Mouse (Mus musculus) limb, embryonic 15.5 days (tissue): ENCODE data around the gene Cstf2t. TPM values are rescaled to one million over a fixed set of nuclear protein-coding genes. Genes with fewer than 3 reads are reported as not detected.

Experiments
- ATAC-seq: fragments of 200-750 bp; cut with Nextera tagmentation; 2 replicates; pipeline ENCODE4 v1.8.0; 2017; ENCODE audit warnings: low read depth, moderate TSS enrichment; ENCODE audit not compliant: insufficient number of reproducible peaks, low FRiP score, low TSS enrichment
- H3K27ac ChIP-seq: fragments of 300-500 bp; sonication (generic); 2 replicates; pipeline ENCODE4 v1.5.1; 2015; ENCODE audit warnings: moderate library complexity, mild to moderate bottlenecking, inconsistent platforms
- H3K27me3 ChIP-seq: fragments of 300-500 bp; sonication (generic); 2 replicates; pipeline ENCODE4 v1.6.1; 2015; ENCODE audit warnings: inconsistent platforms
- H3K36me3 ChIP-seq: fragments of 300-500 bp; sonication (generic); 2 replicates; pipeline ENCODE4 v1.6.1; 2015; ENCODE audit warnings: inconsistent platforms
- H3K4me1 ChIP-seq: fragments of 300-500 bp; sonication (generic); 2 replicates; pipeline ENCODE4 v1.6.1; 2015; ENCODE audit warnings: inconsistent platforms
- H3K4me2 ChIP-seq: fragments of 300-500 bp; sonication (generic); 2 replicates; pipeline ENCODE4 v1.6.1; 2015; ENCODE audit warnings: mild to moderate bottlenecking, inconsistent platforms
- H3K4me3 ChIP-seq: fragments of 300-500 bp; sonication (generic); 2 replicates; pipeline ENCODE4 v1.5.1; 2015; ENCODE audit warnings: mild to moderate bottlenecking, inconsistent platforms
- H3K9ac ChIP-seq: fragments of 300-500 bp; sonication (generic); 2 replicates; pipeline ENCODE4 v1.6.1; 2015; ENCODE audit warnings: inconsistent platforms
- H3K9me3 ChIP-seq: fragments of 300-500 bp; sonication (generic); 2 replicates; pipeline ENCODE4 v1.6.1; 2016; ENCODE audit warnings: inconsistent platforms
- WGBS: fragments of 180-500 bp; shearing (Covaris S2); methylation state at CpG from one replicate; pipeline ENCODE4 v1.1.7; 2015; 5-methylcytosine and 5-hydroxymethylcytosine counted together
- polyA plus RNA-seq: library from polyadenylated mRNA; unstranded; fragments of >200 nt; fragmentation: Nextera tagmentation; extraction: Ambion mirVana; gene quantifications from 2 replicates; pipeline ENCODE4 v1.2.1, GENCODE M21; 2015

Gene Cstf2t
- 42.3 and 46.3 TPM in 2 replicates for polyA plus RNA-seq

DNA sequence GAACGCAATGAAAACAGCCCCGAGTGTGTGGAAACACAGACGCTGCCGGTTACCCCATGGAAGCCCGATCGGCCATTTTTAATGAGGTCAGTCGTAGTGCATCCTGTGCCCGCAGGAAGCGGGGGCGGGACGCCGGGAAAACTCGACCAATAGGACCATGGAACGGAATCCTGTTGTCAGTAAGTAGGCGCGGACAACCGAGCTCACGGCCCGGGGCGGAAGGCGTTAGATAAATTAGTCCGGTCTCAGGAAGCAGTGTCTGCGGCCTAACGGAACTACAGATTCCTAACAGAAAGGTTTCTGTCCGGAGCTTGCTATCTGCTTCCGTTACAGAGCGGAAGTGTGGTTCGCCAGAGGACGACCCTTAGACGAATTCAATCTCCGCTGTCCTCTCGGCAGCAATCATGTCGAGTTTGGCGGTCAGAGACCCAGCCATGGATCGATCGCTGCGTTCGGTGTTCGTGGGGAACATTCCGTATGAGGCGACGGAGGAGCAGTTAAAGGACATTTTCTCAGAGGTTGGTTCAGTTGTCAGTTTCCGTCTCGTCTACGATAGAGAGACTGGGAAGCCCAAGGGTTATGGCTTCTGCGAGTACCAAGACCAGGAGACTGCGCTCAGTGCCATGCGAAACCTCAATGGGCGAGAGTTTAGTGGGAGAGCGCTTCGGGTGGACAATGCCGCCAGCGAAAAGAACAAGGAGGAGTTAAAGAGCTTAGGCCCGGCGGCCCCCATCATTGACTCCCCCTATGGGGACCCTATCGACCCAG is at the start of gene Cstf2t:
Cstf2t (plus strand) TSS at position 176 of the 768 bp plus-strand sequence.
- Histone ChIP-seq H3K9ac (peak within 1 kb of the TSS; percentile 62), H3K4me3 (peak within 1 kb of the TSS; percentile 61), H3K27ac (peak within 1 kb of the TSS; percentile 80), H3K36me3 (peaks cover 24% of the 10 kb centered on the region), H3K4me2 (peak within 1 kb of the TSS; percentile 67), H3K27me3 (no peaks in the 10 kb centered on the region), H3K9me3 (no peaks in the 10 kb centered on the region), H3K4me1 (peaks cover 12% of the 10 kb centered on the region)
- peak; percentile 99 for ATAC-seq
- 4% methylated on average over 56 of the region's 56 CpGs for WGBS

DNA sequence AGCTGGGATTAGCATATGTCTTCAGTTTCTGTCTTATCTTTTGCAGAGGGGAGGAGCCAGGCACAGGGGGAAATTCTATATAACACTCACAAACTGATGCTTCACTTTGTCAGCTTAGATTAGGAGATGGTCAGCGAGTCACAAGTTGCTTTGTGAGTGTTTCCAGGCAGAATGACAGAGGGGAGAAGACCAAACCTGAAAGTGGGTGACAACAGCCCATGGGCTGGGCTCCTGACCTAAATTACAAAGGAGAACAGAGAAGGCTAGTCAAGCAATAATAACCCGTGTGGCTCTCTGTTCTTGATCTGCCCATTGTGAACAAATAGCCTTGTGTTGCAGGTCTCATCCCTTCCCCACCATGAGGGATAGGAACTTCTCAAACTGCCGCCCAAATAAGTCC is 43.7 kb upstream of the Cstf2t start:
- Histone ChIP-seq H3K9ac (no peak overlapping the region), H3K9me3 (no peaks in the 10 kb centered on the region), H3K27me3 (no peaks in the 10 kb centered on the region), H3K4me1 (no peaks in the 10 kb centered on the region; the same call in 1 of the 2 replicates), H3K4me2 (no peak overlapping the region), H3K4me3 (no peak overlapping the region), H3K27ac (no peak overlapping the region), H3K36me3 (no peaks in the 10 kb centered on the region)
- no peak for ATAC-seq
- WGBS, result 73% methylated on average over 3 of the region's 3 CpGs

DNA sequence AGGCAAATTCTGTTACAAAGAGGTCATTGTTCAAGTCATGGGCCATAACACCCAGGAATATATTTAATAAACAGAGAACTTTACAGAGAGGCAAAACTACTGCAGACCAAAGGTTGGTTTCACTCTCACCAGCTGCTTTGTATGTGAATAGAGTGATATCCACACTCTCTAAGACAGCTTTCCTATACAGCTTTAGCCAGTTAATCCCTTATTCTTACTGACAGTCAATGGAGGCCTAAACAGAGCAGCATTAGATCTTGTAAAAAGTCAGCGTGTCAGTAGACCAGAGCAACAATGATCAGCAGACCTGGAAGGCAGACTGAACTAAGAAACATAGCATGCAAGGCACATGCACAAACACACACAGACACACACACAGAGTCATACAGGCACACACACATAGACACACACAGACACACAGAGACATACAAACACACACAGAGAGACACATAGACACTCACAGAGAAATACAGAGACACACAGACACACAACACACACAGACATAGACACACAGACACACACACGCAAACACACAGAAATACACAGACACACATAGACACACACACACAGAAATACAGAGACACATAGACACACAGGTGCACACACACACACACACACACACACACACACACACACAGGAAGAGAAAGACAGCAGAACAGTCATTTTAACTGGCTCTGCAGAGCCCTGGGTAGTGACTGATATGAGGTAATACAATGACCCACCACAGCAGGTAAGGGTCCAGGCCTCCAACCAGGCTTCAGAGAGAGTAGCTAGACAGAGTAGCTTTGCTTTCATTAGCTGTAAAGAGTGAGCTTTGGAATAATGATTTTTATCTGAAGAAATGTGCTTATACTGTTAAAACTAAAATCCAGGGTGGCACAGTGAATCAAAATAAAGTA is 41.4 kb upstream of the Cstf2t start:
- H3K4me2 ChIP-seq, result no peak overlapping the region
- H3K4me3 ChIP-seq, result no peak overlapping the region
- no peaks in the 10 kb centered on the region for H3K27me3 ChIP-seq
- H3K36me3 ChIP-seq, result no peaks in the 10 kb centered on the region
- H3K4me1 ChIP-seq, result no peaks in the 10 kb centered on the region; the same call in 1 of the 2 replicates
- H3K27ac ChIP-seq, result no peak overlapping the region
- H3K9ac ChIP-seq, result no peak overlapping the region
- ATAC-seq, result no peak
- no peaks in the 10 kb centered on the region for H3K9me3 ChIP-seq
- WGBS, result 82% methylated on average over 2 of the region's 2 CpGs

DNA sequence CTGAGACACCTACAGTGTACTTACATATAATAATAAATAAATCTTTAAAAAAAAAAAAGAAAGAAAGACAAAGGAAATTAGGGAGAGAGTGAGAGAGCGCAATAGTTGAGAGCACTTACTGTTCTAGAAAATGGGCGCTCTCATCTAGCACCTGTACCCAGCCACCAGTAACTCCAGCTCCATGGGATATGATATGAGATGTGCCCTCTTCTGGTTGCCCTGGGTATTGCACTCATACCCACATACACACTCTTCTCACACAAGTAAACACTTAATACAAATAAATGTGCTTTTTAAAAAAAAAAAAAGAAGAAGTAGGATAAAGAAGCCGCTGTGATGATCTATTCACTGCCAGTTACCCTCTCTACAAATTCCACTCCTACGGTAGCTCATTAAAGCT is 36.0 kb upstream of the Cstf2t start:
- Histone ChIP-seq H3K27ac (no peak overlapping the region), H3K9me3 (no peaks in the 10 kb centered on the region), H3K36me3 (no peaks in the 10 kb centered on the region), H3K9ac (no peak overlapping the region), H3K4me3 (no peak overlapping the region), H3K4me2 (no peak overlapping the region), H3K4me1 (no peaks in the 10 kb centered on the region; the same call in 1 of the 2 replicates), H3K27me3 (no peaks in the 10 kb centered on the region)
- ATAC-seq, result no peak
- WGBS, result 95% methylated on average over 4 of the region's 4 CpGs

DNA sequence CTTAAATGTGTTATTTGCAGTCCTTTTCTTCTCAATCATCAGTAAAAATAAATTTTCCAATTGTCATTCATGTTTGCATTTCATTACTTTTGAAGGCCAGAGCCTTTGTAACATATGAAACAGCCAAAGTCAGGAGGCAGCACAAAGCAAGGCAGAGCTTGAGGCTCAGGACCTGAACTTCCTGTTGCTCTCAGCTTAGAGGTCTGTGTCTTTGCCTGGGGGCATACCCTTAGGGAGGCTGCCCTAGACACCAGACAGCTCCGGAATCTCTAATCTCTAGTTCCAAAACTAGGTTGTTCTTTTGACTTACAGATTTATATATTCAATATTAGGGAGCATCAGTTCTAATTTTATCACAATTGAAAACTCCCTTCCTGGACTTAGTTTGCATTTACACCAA is 17.9 kb upstream of the Cstf2t start:
- H3K4me1 ChIP-seq, result no peaks in the 10 kb centered on the region
- H3K27me3 ChIP-seq, result no peaks in the 10 kb centered on the region
- no peaks in the 10 kb centered on the region for H3K36me3 ChIP-seq
- ATAC-seq, result no peak
- WGBS, result 74% methylated on average over 1 of the region's 1 CpGs
- no peaks in the 10 kb centered on the region for H3K9me3 ChIP-seq
- no peak overlapping the region for H3K9ac ChIP-seq
- no peak overlapping the region for H3K4me2 ChIP-seq
- H3K27ac ChIP-seq, result no peak overlapping the region
- no peak overlapping the region for H3K4me3 ChIP-seq

DNA sequence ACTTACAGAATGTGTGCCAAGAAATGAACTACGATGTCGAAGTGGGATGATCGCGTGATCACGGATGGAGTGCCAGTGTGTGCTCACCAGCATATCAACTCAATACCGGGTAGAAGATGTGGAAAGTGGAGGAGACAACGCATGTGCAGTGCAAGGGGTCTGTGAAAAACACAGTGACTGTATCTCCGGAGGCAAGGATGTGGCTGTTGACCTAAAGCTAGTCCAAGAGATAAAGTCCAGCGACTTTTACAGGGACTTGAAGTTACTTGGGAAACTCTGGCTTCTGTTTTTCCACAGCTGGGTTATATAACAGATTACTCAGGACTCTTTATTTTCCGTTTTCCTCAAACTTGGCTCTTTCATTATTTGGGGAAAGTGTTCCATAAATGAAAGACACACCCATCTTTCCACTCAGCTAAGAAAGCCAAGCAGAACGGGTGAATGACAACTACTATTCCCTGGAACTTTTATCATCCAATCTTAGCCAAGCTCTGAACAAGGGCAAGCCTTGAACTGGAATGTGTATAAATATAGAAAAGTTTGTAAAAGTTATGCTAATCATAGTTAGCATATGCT is 17.3 kb upstream of the Cstf2t start:
- ATAC-seq, result no peak
- Histone ChIP-seq H3K36me3 (no peaks in the 10 kb centered on the region), H3K4me2 (no peak overlapping the region), H3K9ac (no peak overlapping the region), H3K27me3 (no peaks in the 10 kb centered on the region), H3K4me3 (no peak overlapping the region), H3K4me1 (no peaks in the 10 kb centered on the region), H3K27ac (peak overlapping the region; percentile 63; the same call in 1 of the 2 replicates), H3K9me3 (no peaks in the 10 kb centered on the region)
- WGBS, result 69% methylated on average over 11 of the region's 11 CpGs

DNA sequence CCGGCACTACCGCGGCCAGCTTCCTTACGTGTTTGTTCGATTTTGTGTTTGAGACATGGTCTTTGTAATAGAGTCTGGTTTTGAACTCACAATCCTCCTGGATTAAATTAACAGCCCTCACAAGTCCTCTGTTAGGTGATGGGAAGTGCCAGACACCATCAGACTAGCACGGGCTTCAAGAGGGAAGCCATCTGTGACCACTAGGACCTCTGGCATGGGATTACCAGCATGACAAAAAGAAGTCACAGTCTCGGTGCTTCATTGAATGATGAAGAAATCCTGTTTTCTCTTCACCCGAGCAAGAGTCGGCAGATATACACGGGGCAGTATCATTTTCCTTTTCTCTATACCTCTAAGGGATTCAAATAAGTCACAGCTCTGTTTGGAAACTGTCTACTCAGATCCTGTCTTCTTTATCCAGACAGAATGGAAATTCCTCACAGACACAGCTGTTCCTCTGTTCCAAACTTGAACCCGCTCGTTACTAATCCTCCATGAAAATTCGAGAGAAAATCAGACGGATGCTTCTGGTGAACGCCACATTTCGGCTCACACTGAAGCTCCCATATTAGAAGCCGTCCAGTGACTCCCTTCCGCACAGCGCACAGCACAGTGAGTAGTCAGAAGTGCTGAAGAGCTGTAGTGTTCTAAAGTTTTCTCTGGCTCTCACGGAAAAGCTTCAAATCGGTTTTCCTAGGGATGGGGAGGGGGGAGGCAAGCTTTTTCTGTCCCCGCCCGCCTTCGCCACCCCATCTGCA is 8.5 kb upstream of the Cstf2t start:
- no peak for ATAC-seq
- Histone ChIP-seq H3K9ac (no peak overlapping the region), H3K36me3 (no peaks in the 10 kb centered on the region), H3K27me3 (no peaks in the 10 kb centered on the region), H3K4me1 (no peaks in the 10 kb centered on the region), H3K4me3 (no peak overlapping the region), H3K27ac (no peak overlapping the region), H3K4me2 (peak overlapping the region; percentile 14; the same call in 1 of the 2 replicates), H3K9me3 (no peaks in the 10 kb centered on the region)
- WGBS, result 57% methylated on average over 24 of the region's 24 CpGs

DNA sequence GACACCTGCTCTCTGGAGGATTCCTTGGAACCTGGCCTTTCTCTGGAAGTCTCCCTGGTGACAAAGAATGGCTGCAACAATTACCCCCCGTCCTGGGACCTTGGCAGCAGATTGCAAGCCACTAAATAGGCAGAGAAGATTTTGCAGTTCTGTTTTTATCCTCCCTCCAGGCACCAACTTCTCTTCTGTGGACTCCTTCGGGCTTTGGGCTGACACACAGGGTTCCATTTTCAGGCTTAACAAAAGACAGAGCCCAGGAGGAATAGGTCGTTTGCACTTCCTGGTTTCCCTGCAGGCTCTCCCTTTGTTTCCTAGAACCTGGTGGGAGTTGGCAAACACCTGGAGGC is 7.9 kb upstream of the Cstf2t start:
- Histone ChIP-seq H3K36me3 (no peaks in the 10 kb centered on the region), H3K4me2 (peak overlapping the region; percentile 14; the same call in 1 of the 2 replicates), H3K4me1 (no peaks in the 10 kb centered on the region), H3K9me3 (no peaks in the 10 kb centered on the region), H3K27me3 (no peaks in the 10 kb centered on the region), H3K4me3 (no peak overlapping the region), H3K27ac (no peak overlapping the region), H3K9ac (no peak overlapping the region)
- 13% methylated on average over 3 of the region's 3 CpGs for WGBS
- ATAC-seq, result no peak

DNA sequence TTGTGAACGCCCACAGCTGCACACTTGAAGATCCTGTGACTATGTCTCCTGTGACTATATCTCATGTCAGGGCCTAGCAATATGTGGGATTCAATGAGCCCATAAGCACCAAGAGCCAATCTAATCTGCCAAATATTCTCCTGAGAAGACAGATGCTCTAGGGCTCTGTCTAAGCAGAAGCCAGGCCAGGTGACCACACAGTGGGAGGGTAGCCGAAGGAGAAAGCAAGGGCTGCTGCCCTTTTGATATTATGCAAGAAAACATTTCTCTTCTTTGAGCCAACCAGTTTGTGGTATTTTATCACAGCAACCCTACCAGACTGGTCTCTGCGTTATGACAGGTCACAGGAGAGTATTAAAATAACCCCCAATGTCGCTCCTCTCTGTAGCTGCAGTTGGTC is 6.5 kb upstream of the Cstf2t start:
- Histone ChIP-seq H3K9ac (no peak overlapping the region), H3K4me1 (no peaks in the 10 kb centered on the region), H3K27me3 (no peaks in the 10 kb centered on the region), H3K36me3 (no peaks in the 10 kb centered on the region), H3K4me3 (no peak overlapping the region), H3K4me2 (no peak overlapping the region), H3K27ac (no peak overlapping the region), H3K9me3 (no peaks in the 10 kb centered on the region)
- WGBS, result 80% methylated on average over 4 of the region's 4 CpGs
- no peak for ATAC-seq

DNA sequence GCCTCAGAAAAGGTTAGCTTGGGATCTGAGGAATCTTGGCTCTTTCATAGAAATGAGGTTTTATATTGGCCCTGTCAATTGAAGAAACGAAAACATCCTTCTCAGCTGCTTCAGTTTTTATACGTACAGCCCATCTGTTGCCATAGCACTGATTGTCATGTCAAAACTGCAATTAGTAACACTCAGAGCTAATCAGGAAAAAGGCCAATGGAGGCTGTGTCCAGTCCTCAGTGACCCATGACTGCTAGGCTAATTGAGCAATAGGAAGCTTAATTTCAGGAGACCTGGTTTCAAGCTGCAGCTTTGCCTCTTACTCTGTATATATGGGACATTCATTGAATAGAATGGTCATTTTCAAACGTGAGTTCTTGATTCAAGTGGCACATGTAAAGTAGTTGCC is 4.4 kb upstream of the Cstf2t start:
- Histone ChIP-seq H3K27me3 (no peaks in the 10 kb centered on the region), H3K9me3 (no peaks in the 10 kb centered on the region), H3K4me3 (no peak overlapping the region), H3K27ac (no peak overlapping the region), H3K4me2 (no peak overlapping the region), H3K4me1 (peaks cover 2% of the 10 kb centered on the region), H3K9ac (no peak overlapping the region), H3K36me3 (no peaks in the 10 kb centered on the region)
- no peak for ATAC-seq
- WGBS, result 65% methylated on average over 3 of the region's 3 CpGs

DNA sequence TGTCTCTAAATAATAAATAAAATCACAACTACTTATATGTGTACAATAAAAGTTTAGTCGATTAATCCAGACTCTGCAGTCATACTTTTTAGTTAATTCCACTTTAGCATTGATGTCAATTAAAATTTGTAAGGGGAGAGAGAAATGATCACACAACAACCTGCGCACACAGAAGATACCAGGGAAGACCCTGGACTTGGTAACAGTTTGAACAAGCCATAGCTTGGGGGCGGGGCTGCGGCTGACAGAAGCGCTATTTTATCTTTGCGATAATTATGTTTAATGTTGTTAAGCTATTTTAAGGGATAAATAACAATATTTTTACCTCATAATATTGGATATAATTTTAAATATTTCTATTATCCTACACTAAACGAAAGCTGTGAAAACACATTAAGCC is 411 bp upstream of the Cstf2t start:
- Histone ChIP-seq H3K9me3 (no peaks in the 10 kb centered on the region), H3K27me3 (no peaks in the 10 kb centered on the region), H3K4me2 (peak overlapping the region; percentile 56), H3K4me1 (peaks cover 12% of the 10 kb centered on the region), H3K27ac (peak overlapping the region; percentile 70), H3K36me3 (peaks cover 24% of the 10 kb centered on the region), H3K4me3 (peak overlapping the region; percentile 61), H3K9ac (no peak overlapping the region)
- WGBS, result 19% methylated on average over 7 of the region's 7 CpGs
- no peak for ATAC-seq
